Mouse (Mus musculus): ENCODE measurements around the gene Rab39. TPM values are rescaled to one million over a fixed set of nuclear protein-coding genes. Genes with fewer than 3 reads are reported as not detected.

Rab39 gene
- 0.57 and 0.59 TPM in 2 replicates for polyA plus RNA-seq (2014; fragmentation: Nextera tagmentation; extraction: Ambion mirVana)

DNA sequence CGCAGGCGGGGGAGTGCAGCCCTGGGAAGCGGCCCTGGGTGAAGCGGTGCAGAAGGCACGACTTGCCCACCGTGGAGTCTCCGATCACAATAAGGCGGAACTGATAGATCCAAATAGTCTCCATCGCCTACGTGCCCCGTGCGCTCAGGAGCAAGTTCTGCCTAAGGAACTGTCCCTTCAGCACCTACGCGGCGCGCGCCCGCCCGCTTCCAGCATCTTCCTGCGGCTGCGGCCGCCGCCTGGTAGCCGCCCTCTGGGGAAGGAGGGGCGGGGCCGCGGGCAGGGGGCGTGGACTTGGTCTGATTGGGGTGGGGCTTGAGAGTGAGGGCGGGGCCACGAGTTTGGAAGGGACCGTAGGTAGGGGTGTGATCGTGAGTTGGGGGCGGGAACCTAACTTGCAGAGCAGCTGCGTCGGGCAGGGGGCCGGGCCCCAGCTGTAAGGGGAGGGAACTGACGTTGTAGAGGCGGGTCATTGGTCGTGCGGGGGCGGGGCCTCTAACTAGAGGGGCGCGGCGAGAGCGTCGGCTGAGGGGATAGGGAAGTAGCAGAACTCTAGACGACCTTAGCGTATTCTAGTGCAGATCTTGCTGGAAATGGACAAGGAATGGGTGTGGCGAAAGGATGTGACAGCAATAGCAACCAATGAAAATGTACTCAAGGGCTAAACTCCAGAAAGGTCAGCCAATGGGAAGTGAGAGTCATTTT, at the start of gene Rab39:
Rab39 (minus strand) TSS at position 241 of the 705 bp plus-strand sequence.
- H3K4me3 ChIP-seq (ENCODE audit: low read depth, low read length): peak within 1 kb of the TSS; percentile 40
- H3K4me2 ChIP-seq (ENCODE audit: low read depth, severe bottlenecking): peak within 1 kb of the TSS; percentile 91
- no peaks in the 10 kb centered on the region for H3K4me1 ChIP-seq (ENCODE audit: control insufficient read depth, insufficient read depth, low read length)
- H3K9me3 ChIP-seq (ENCODE audit: control insufficient read depth, low read length): no peaks in the 10 kb centered on the region
- no peaks in the 10 kb centered on the region for H3K36me3 ChIP-seq (ENCODE audit: control insufficient read depth, insufficient read depth, low read length)
- no peaks in the 10 kb centered on the region for H3K27me3 ChIP-seq (ENCODE audit: control insufficient read depth, insufficient read depth, low read length)
- H3K9ac ChIP-seq (ENCODE audit: low read length): no peak within 1 kb of the TSS
- ATAC-seq (ENCODE audit: insufficient number of reproducible peaks, low FRiP score, low TSS enrichment, low read depth) (peak; percentile 91), DNase-seq (ENCODE audit: low spot score) (peak; percentile 97)
- H3K27ac ChIP-seq (replicated peaks; ENCODE audit: low read depth, low read length): no peak within 1 kb of the TSS
- under 1% methylated on average over 47 of the region's 49 CpGs for WGBS

DNA sequence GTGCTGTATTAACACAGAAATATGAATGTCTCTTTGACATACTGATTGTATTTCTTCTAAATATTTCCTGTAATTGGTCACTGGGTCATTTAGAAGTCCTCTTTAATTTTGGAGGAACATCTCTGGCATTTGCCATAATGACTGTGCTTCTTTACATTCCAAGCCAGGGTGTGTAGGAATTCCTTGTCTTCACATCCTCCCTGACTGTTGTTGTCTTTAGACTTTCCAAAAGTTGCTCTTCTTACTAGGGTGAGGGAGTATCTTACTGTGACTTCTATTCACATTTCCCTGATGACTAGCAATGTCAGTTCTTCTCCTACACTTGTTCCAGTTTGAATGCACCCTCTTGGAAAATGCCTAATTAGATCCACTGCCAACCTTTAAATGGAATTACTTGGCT, 48.8 kb upstream of the Rab39 start:
- DNase-seq (ENCODE audit: low spot score): no peak
- H3K4me1 ChIP-seq (ENCODE audit: control insufficient read depth, insufficient read depth, low read length): no peaks in the 10 kb centered on the region
- H3K9ac ChIP-seq (ENCODE audit: low read length): no peak overlapping the region
- no peaks in the 10 kb centered on the region for H3K36me3 ChIP-seq (ENCODE audit: control insufficient read depth, insufficient read depth, low read length)
- 0 out of 2 replicates have a peak, but pooled peaks cover 2% of the 10 kb centered on the region for H3K27me3 ChIP-seq (ENCODE audit: control insufficient read depth, insufficient read depth, low read length)
- no peak overlapping the region for H3K4me3 ChIP-seq (ENCODE audit: low read depth, low read length)
- no peaks in the 10 kb centered on the region for H3K9me3 ChIP-seq (ENCODE audit: control insufficient read depth, low read length)
- H3K4me2 ChIP-seq (ENCODE audit: low read depth, severe bottlenecking): no peak overlapping the region
- ATAC-seq (ENCODE audit: insufficient number of reproducible peaks, low FRiP score, low TSS enrichment, low read depth): no peak
- no peak overlapping the region for H3K27ac ChIP-seq (replicated peaks; ENCODE audit: low read depth, low read length)

GRCm38 (mm10) chr9:53750899-53751298, 44.9 kb upstream of the Rab39 start:
- Histone ChIP-seq H3K4me2 (ENCODE audit: low read depth, severe bottlenecking) (no peak overlapping the region), H3K9ac (ENCODE audit: low read length) (no peak overlapping the region), H3K4me1 (ENCODE audit: control insufficient read depth, insufficient read depth, low read length) (no peaks in the 10 kb centered on the region), H3K27me3 (ENCODE audit: control insufficient read depth, insufficient read depth, low read length) (0 out of 2 replicates have a peak, but pooled peaks cover 2% of the 10 kb centered on the region), H3K36me3 (ENCODE audit: control insufficient read depth, insufficient read depth, low read length) (no peaks in the 10 kb centered on the region), H3K9me3 (ENCODE audit: control insufficient read depth, low read length) (no peaks in the 10 kb centered on the region), H3K4me3 (ENCODE audit: low read depth, low read length) (no peak overlapping the region), H3K27ac (replicated peaks; ENCODE audit: low read depth, low read length) (no peak overlapping the region)
- no peak for DNase-seq (ENCODE audit: low spot score)
- no peak for ATAC-seq (ENCODE audit: insufficient number of reproducible peaks, low FRiP score, low TSS enrichment, low read depth)
- WGBS: 46% methylated on average over 5 of the region's 5 CpGs

DNA sequence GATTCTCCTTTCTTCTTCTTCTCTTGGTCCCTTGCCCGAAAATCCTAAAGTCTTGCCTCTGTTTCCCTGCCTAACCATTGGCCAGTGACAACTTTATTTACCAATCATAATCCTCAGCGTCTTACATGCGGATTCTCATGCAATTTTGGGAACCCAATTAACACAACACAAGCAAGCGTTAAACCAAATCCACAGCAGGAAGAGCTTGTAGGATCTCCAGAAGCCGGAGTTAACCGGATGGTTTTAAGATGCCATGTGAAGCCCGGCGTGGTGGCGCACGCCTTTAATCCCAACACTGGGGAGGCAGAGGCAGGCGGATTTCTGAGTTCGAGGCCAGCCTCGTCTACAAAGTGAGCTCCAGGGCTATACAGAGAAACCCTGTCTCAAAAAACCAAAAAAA, 44.4 kb upstream of the Rab39 start:
- ATAC-seq (ENCODE audit: insufficient number of reproducible peaks, low FRiP score, low TSS enrichment, low read depth) (no peak), DNase-seq (ENCODE audit: low spot score) (no peak)
- no peak overlapping the region for H3K4me3 ChIP-seq (ENCODE audit: low read depth, low read length)
- H3K27ac ChIP-seq (replicated peaks; ENCODE audit: low read depth, low read length): no peak overlapping the region
- 0 out of 2 replicates have a peak, but pooled peaks cover under 1% of the 10 kb centered on the region for H3K27me3 ChIP-seq (ENCODE audit: control insufficient read depth, insufficient read depth, low read length)
- no peak overlapping the region for H3K9ac ChIP-seq (ENCODE audit: low read length)
- H3K36me3 ChIP-seq (ENCODE audit: control insufficient read depth, insufficient read depth, low read length): no peaks in the 10 kb centered on the region
- no peaks in the 10 kb centered on the region for H3K4me1 ChIP-seq (ENCODE audit: control insufficient read depth, insufficient read depth, low read length)
- no peak overlapping the region for H3K4me2 ChIP-seq (ENCODE audit: low read depth, severe bottlenecking)
- WGBS: 88% methylated on average over 13 of the region's 13 CpGs
- no peaks in the 10 kb centered on the region for H3K9me3 ChIP-seq (ENCODE audit: control insufficient read depth, low read length)

DNA sequence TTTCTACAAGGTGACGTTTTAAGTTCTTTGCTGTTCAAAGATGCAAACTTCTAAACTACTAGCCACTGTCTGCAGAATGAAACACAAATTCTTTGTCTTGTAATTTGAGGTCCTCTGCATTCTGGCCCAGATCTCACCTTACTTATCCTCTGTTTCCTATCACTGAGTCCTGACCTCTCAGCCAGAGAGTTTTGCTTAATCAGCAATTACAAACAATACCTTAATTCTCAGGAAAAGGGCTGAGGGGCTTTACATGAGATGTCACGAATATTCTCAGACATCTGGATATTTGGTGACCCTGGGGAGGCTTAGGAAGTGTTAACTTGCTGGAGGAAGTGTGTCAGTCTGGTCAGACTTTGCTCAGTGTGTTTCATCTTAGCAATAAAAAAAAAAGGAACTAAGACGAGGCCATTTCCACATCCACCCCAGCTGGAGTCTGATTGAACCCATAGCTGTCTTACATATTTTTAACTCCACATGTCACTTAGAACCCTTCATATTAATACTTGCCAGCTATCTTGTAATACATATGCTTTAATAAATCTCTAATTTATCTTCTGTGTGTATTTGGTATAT, 34.9 kb upstream of the Rab39 start:
- Histone ChIP-seq H3K27me3 (ENCODE audit: control insufficient read depth, insufficient read depth, low read length) (no peaks in the 10 kb centered on the region), H3K9ac (ENCODE audit: low read length) (no peak overlapping the region), H3K27ac (replicated peaks; ENCODE audit: low read depth, low read length) (no peak overlapping the region), H3K4me2 (ENCODE audit: low read depth, severe bottlenecking) (no peak overlapping the region), H3K4me1 (ENCODE audit: control insufficient read depth, insufficient read depth, low read length) (no peaks in the 10 kb centered on the region), H3K4me3 (ENCODE audit: low read depth, low read length) (no peak overlapping the region), H3K9me3 (ENCODE audit: control insufficient read depth, low read length) (no peaks in the 10 kb centered on the region), H3K36me3 (ENCODE audit: control insufficient read depth, insufficient read depth, low read length) (no peaks in the 10 kb centered on the region)
- WGBS: 52% methylated on average over 3 of the region's 3 CpGs
- ATAC-seq (ENCODE audit: insufficient number of reproducible peaks, low FRiP score, low TSS enrichment, low read depth) (no peak), DNase-seq (ENCODE audit: low spot score) (no peak)

- no peaks in the 10 kb centered on the region for H3K9me3 ChIP-seq (ENCODE audit: control insufficient read depth, low read length)
- no peaks in the 10 kb centered on the region for H3K27me3 ChIP-seq (ENCODE audit: control insufficient read depth, insufficient read depth, low read length)
- no peak overlapping the region for H3K27ac ChIP-seq (replicated peaks; ENCODE audit: low read depth, low read length)
- under 1% methylated on average over 28 of the region's 28 CpGs for WGBS
- no peaks in the 10 kb centered on the region for H3K36me3 ChIP-seq (ENCODE audit: control insufficient read depth, insufficient read depth, low read length)
- ATAC-seq (ENCODE audit: insufficient number of reproducible peaks, low FRiP score, low TSS enrichment, low read depth) (peak; percentile 15), DNase-seq (ENCODE audit: low spot score) (no peak)
- H3K9ac ChIP-seq (ENCODE audit: low read length): no peak overlapping the region
- peak overlapping the region; percentile 40 for H3K4me3 ChIP-seq (ENCODE audit: low read depth, low read length)
- no peaks in the 10 kb centered on the region for H3K4me1 ChIP-seq (ENCODE audit: control insufficient read depth, insufficient read depth, low read length)
- peak overlapping the region; percentile 91 for H3K4me2 ChIP-seq (ENCODE audit: low read depth, severe bottlenecking)
These were observed 491 bp downstream of the Rab39 start for GRCm38 (mm10) chr9:53705491-53705991.

GRCm38 (mm10) chr9:53702991-53703390, 3.0 kb downstream of the Rab39 start:
- DNase-seq (ENCODE audit: low spot score) (no peak), ATAC-seq (ENCODE audit: insufficient number of reproducible peaks, low FRiP score, low TSS enrichment, low read depth) (no peak)
- Histone ChIP-seq H3K9ac (ENCODE audit: low read length) (no peak overlapping the region), H3K27ac (replicated peaks; ENCODE audit: low read depth, low read length) (no peak overlapping the region), H3K27me3 (ENCODE audit: control insufficient read depth, insufficient read depth, low read length) (no peaks in the 10 kb centered on the region), H3K9me3 (ENCODE audit: control insufficient read depth, low read length) (no peaks in the 10 kb centered on the region), H3K4me2 (ENCODE audit: low read depth, severe bottlenecking) (no peak overlapping the region), H3K4me1 (ENCODE audit: control insufficient read depth, insufficient read depth, low read length) (no peaks in the 10 kb centered on the region), H3K36me3 (ENCODE audit: control insufficient read depth, insufficient read depth, low read length) (no peaks in the 10 kb centered on the region), H3K4me3 (ENCODE audit: low read depth, low read length) (no peak overlapping the region)
- WGBS: 84% methylated on average over 1 of the region's 1 CpGs

GRCm38 (mm10) chr9:53700496-53700895, 5.5 kb downstream of the Rab39 start:
- Histone ChIP-seq H3K4me2 (ENCODE audit: low read depth, severe bottlenecking) (no peak overlapping the region), H3K27me3 (ENCODE audit: control insufficient read depth, insufficient read depth, low read length) (no peaks in the 10 kb centered on the region), H3K9me3 (ENCODE audit: control insufficient read depth, low read length) (no peaks in the 10 kb centered on the region), H3K27ac (replicated peaks; ENCODE audit: low read depth, low read length) (no peak overlapping the region), H3K9ac (ENCODE audit: low read length) (no peak overlapping the region), H3K36me3 (ENCODE audit: control insufficient read depth, insufficient read depth, low read length) (no peaks in the 10 kb centered on the region), H3K4me1 (ENCODE audit: control insufficient read depth, insufficient read depth, low read length) (no peaks in the 10 kb centered on the region), H3K4me3 (ENCODE audit: low read depth, low read length) (no peak overlapping the region)
- no peak for ATAC-seq (ENCODE audit: insufficient number of reproducible peaks, low FRiP score, low TSS enrichment, low read depth)
- DNase-seq (ENCODE audit: low spot score): no peak
- 73% methylated on average over 4 of the region's 4 CpGs for WGBS

All from limb, embryonic 11.5 days (tissue).